Mouse (Mus musculus): ENCODE results near the gene Bnipl. TPM values are rescaled to one million over a fixed set of nuclear protein-coding genes. Genes with fewer than 3 reads are reported as not detected.

Bnipl gene
- polyA plus RNA-seq, 1 experiment from 2014 or later, result 9.2 TPM

Other genes with a start within 250 kb of the Bnipl start
- 20.4 and 22.6 TPM in 2 replicates for gene Zfp687, start 235.7 kb downstream of the Bnipl start, polyA plus RNA-seq (2015; fragmentation: Nextera tagmentation; extraction: Ambion mirVana)
- gene Psmd4, start 208.6 kb downstream of the Bnipl start, polyA plus RNA-seq (2015; fragmentation: Nextera tagmentation; extraction: Ambion mirVana), result 218 TPM in 2 replicates
- gene Pip5k1a, start 144.3 kb downstream of the Bnipl start, polyA plus RNA-seq (2015; fragmentation: Nextera tagmentation; extraction: Ambion mirVana), result 18.6 and 19.0 TPM in 2 replicates
- gene Vps72, start 140.2 kb downstream of the Bnipl start, polyA plus RNA-seq (2015; fragmentation: Nextera tagmentation; extraction: Ambion mirVana), result 102 and 123 TPM in 2 replicates
- 2.2 and 7.3 TPM in 2 replicates for gene Tmod4, start 126.7 kb downstream of the Bnipl start, polyA plus RNA-seq (2015; fragmentation: Nextera tagmentation; extraction: Ambion mirVana)
- 55.8 and 58.2 TPM in 2 replicates for gene Scnm1, start 117.2 kb downstream of the Bnipl start, polyA plus RNA-seq (2015; fragmentation: Nextera tagmentation; extraction: Ambion mirVana)
- gene Lysmd1, start 117.1 kb downstream of the Bnipl start, polyA plus RNA-seq (2015; fragmentation: Nextera tagmentation; extraction: Ambion mirVana), result 13.7 and 14.5 TPM in 2 replicates
- 5.4 and 6.5 TPM in 2 replicates for gene Tnfaip8l2, start 108.8 kb downstream of the Bnipl start, polyA plus RNA-seq (2015; fragmentation: Nextera tagmentation; extraction: Ambion mirVana)
- gene Sema6c, start 90.7 kb downstream of the Bnipl start, polyA plus RNA-seq (2015; fragmentation: Nextera tagmentation; extraction: Ambion mirVana), result 1.5 and 2.6 TPM in 2 replicates
- gene Gabpb2, start 33.3 kb downstream of the Bnipl start, polyA plus RNA-seq (2015; fragmentation: Nextera tagmentation; extraction: Ambion mirVana), result 10.9 and 11.5 TPM in 2 replicates
- gene Cdc42se1, start 22.5 kb downstream of the Bnipl start, polyA plus RNA-seq (2015; fragmentation: Nextera tagmentation; extraction: Ambion mirVana), result 105 and 118 TPM in 2 replicates
- 16.2 and 16.6 TPM in 2 replicates for gene Mllt11, start 19.0 kb downstream of the Bnipl start, polyA plus RNA-seq (2015; fragmentation: Nextera tagmentation; extraction: Ambion mirVana)
- 0.25 and 0.52 TPM in 2 replicates for gene Gm128, start 9.6 kb downstream of the Bnipl start, polyA plus RNA-seq (2015; fragmentation: Nextera tagmentation; extraction: Ambion mirVana)
- gene Mindy1, start 30.2 kb upstream of the Bnipl start, polyA plus RNA-seq (2015; fragmentation: Nextera tagmentation; extraction: Ambion mirVana), result 54.6 and 62.0 TPM in 2 replicates
- 18.9 and 21.2 TPM in 2 replicates for gene Prune1, start 30.9 kb upstream of the Bnipl start, polyA plus RNA-seq (2015; fragmentation: Nextera tagmentation; extraction: Ambion mirVana)
- gene Anxa9, start 56.0 kb upstream of the Bnipl start, polyA plus RNA-seq (2015; fragmentation: Nextera tagmentation; extraction: Ambion mirVana), result 6.8 and 13.2 TPM in 2 replicates
- gene Cers2, start 63.6 kb upstream of the Bnipl start, polyA plus RNA-seq (2015; fragmentation: Nextera tagmentation; extraction: Ambion mirVana), result 148 and 155 TPM in 2 replicates
- gene Setdb1, start 106.0 kb upstream of the Bnipl start, polyA plus RNA-seq (2015; fragmentation: Nextera tagmentation; extraction: Ambion mirVana), result 35.2 and 36.9 TPM in 2 replicates
- gene 4930558C23Rik, start 151.6 kb upstream of the Bnipl start, polyA plus RNA-seq (2015; fragmentation: Nextera tagmentation; extraction: Ambion mirVana), result 0.63 TPM in 1 of 2 replicates, not detected in the other
- gene Arnt, start 183.2 kb upstream of the Bnipl start, polyA plus RNA-seq (2015; fragmentation: Nextera tagmentation; extraction: Ambion mirVana), result 46.5 and 47.8 TPM in 2 replicates
- 15.6 and 16.7 TPM in 2 replicates for gene Ctsk, start 248.1 kb upstream of the Bnipl start, polyA plus RNA-seq (2015; fragmentation: Nextera tagmentation; extraction: Ambion mirVana)